Mouse (Mus musculus): ENCODE data around the gene Auh.

- TF ChIP-seq POLR2A (IDR thresholded peaks at IDR 0.05; ENCODE audit: low read depth, low read length): no peak
- no peak for TF ChIP-seq CTCF (IDR thresholded peaks at IDR 0.05; ENCODE audit: extremely low read depth, insufficient read length, insufficient replicate concordance, low read depth, low read length)
Observed at GRCm38 (mm10) chr13:52918333-52918732, 11.1 kb downstream of the Auh start.

All from small intestine, adult 2 months (tissue).